Mouse (Mus musculus): ENCODE measurements around the gene Eif4ebp2. TPM values are rescaled to one million over a fixed set of nuclear protein-coding genes. Genes with fewer than 3 reads are reported as not detected.
"Not testable (repeated sequence)": the region's sequence is repeated elsewhere in the genome, so short reads cannot be mapped to it uniquely, and the experiment has no call there.

Gene Eif4ebp2
- polyA plus RNA-seq, 1 experiment from 2014 or later: 43.6 TPM

DNA sequence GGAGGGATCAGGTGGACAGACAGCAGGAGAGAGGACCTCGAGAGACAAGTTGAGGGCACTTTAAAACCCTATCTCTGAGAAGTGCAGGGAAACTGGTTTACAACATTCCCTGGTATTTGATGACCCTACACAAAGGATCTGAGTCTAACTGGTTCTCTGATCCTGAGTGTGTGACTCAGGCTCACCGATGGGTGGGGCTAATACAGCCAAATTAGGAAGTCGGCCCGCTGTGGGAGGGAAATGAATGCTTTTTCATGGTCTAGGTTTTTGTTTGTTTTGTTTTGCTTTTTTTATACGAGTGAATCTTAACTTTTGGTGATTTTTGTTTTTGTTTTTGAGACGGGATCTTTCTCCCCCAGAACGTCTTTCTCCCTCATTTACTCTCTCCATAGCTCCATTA, 16.4 kb upstream of the Eif4ebp2 start:
- 50% methylated on average over 7 of the region's 7 CpGs for whole genome bisulfite sequencing (ENCODE audit: insufficient replicate concordance)
- Histone ChIP-seq H3K4me3 (ENCODE audit: low read depth, low read length) (no peak overlapping the region), H3K4me2 (ENCODE audit: low read depth, low read length) (no peak overlapping the region), H3K4me1 (ENCODE audit: insufficient read depth) (peaks cover 20% of the 10 kb centered on the region), H3K9ac (replicated peaks) (no peak overlapping the region), H3K27ac (ENCODE audit: low read depth) (no peak overlapping the region), H3K36me3 (replicated peaks; ENCODE audit: insufficient read depth, low read length) (no peaks in the 10 kb centered on the region), H3K9me3 (ENCODE audit: low read length) (no peaks in the 10 kb centered on the region), H3K27me3 (ENCODE audit: insufficient read depth, low read length) (no peaks in the 10 kb centered on the region)
- TF ChIP-seq EP300 (IDR thresholded peaks at IDR 0.05; ENCODE audit: low read depth) (no peak), CTCF (IDR thresholded peaks at IDR 0.05; ENCODE audit: low read depth) (peak; percentile 17; the same call in 1 of the 2 replicates)
- no peak for DNase-seq
- no peak for ATAC-seq

DNA sequence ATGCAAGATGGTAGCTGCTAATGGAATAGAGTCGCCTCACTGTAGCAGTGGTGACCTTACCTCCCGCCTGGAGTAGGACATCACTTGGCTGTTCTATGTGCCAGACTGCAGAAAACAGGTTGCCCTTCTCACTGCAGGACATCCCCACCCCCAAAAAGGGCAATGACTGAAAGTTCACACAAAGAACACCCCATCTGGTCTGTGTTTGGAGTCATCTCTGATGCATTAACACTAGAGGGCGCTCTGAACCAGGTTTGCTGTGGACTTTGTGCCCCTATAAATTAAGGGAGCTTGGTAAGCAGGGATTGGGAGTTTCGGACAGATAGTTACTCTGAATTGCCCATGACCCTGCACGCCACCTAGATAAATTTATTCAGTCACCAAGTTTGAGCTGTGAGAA, 14.4 kb upstream of the Eif4ebp2 start:
- no peak overlapping the region for H3K9ac ChIP-seq (replicated peaks)
- H3K27ac ChIP-seq (ENCODE audit: low read depth): peak overlapping the region; percentile 25; the same call in 1 of the 2 replicates
- ATAC-seq (peak; percentile 88), DNase-seq (peak; percentile 64)
- WGBS (ENCODE audit: insufficient replicate concordance): 26% methylated on average over 5 of the region's 5 CpGs
- H3K27me3 ChIP-seq (ENCODE audit: insufficient read depth, low read length): no peaks in the 10 kb centered on the region
- peaks cover 20% of the 10 kb centered on the region for H3K4me1 ChIP-seq (ENCODE audit: insufficient read depth)
- H3K36me3 ChIP-seq (replicated peaks; ENCODE audit: insufficient read depth, low read length): no peaks in the 10 kb centered on the region
- no peaks in the 10 kb centered on the region for H3K9me3 ChIP-seq (ENCODE audit: low read length)
- no peak overlapping the region for H3K4me2 ChIP-seq (ENCODE audit: low read depth, low read length)
- no peak overlapping the region for H3K4me3 ChIP-seq (ENCODE audit: low read depth, low read length)
- TF ChIP-seq CTCF (IDR thresholded peaks at IDR 0.05; ENCODE audit: low read depth): peak; percentile 92
- peak; percentile 37; the same call in 1 of the 2 replicates for TF ChIP-seq EP300 (IDR thresholded peaks at IDR 0.05; ENCODE audit: low read depth)

DNA sequence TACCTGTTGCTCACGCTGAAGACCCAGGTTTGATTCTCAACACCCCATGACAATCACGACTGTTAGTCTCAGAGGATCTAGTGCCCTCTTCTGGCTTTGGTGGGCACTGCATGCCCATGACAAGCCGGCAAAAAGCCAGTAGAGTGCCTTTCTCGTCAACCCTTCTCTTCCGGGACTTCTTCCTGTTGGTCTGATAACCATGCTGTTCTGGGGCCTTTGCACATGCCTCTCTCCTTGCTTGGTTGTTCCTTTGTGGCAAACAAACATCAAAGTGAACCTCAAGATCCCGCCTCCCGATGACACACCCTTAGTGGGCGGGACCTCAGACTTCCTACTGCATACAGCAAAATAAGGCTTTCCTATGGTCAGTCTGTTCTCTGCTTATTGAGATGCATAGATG, 13.8 kb upstream of the Eif4ebp2 start:
- Histone ChIP-seq H3K9me3 (ENCODE audit: low read length) (no peaks in the 10 kb centered on the region), H3K4me1 (ENCODE audit: insufficient read depth) (peaks cover 20% of the 10 kb centered on the region), H3K27me3 (ENCODE audit: insufficient read depth, low read length) (no peaks in the 10 kb centered on the region), H3K4me3 (ENCODE audit: low read depth, low read length) (no peak overlapping the region), H3K9ac (replicated peaks) (no peak overlapping the region), H3K27ac (ENCODE audit: low read depth) (peak overlapping the region; percentile 25; the same call in 1 of the 2 replicates), H3K4me2 (ENCODE audit: low read depth, low read length) (no peak overlapping the region), H3K36me3 (replicated peaks; ENCODE audit: insufficient read depth, low read length) (no peaks in the 10 kb centered on the region)
- peak; percentile 29; the same call in 1 of the 2 replicates for ATAC-seq
- 65% methylated on average over 8 of the region's 8 CpGs for WGBS (ENCODE audit: insufficient replicate concordance)
- TF ChIP-seq EP300 (IDR thresholded peaks at IDR 0.05; ENCODE audit: low read depth) (no peak), CTCF (IDR thresholded peaks at IDR 0.05; ENCODE audit: low read depth) (peak; percentile 72)
- DNase-seq: peak; percentile 61

DNA sequence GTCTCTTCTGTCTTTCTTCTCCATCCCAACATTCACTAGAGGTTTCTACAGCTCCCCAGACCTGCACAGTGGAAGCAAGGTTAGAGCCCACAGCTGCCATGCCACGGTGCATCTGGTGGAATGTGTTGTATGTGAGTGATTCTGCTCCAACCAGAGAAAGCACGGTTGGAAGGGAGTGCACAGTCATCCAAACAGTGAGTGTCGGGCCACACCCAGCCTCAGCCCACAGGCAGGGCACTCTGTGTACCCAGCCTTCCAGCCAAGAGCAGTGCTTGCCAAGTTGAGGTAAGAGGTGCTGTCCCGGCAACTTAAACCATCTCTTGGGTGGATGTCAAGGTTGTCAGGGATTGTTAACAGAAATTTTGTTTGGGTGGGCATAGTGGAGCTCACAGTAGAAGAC, 12.5 kb upstream of the Eif4ebp2 start:
- no peak overlapping the region for H3K4me3 ChIP-seq (ENCODE audit: low read depth, low read length)
- peak overlapping the region; percentile 55; the same call in 1 of the 2 replicates for H3K27ac ChIP-seq (ENCODE audit: low read depth)
- H3K9ac ChIP-seq (replicated peaks): no peak overlapping the region
- no peaks in the 10 kb centered on the region for H3K27me3 ChIP-seq (ENCODE audit: insufficient read depth, low read length)
- peaks cover 20% of the 10 kb centered on the region for H3K4me1 ChIP-seq (ENCODE audit: insufficient read depth)
- DNase-seq (peak; percentile 67), ATAC-seq (peak; percentile 84)
- WGBS (ENCODE audit: insufficient replicate concordance): 38% methylated on average over 4 of the region's 4 CpGs
- no peaks in the 10 kb centered on the region for H3K36me3 ChIP-seq (replicated peaks; ENCODE audit: insufficient read depth, low read length)
- H3K9me3 ChIP-seq (ENCODE audit: low read length): no peaks in the 10 kb centered on the region
- no peak overlapping the region for H3K4me2 ChIP-seq (ENCODE audit: low read depth, low read length)
- TF ChIP-seq EP300 (IDR thresholded peaks at IDR 0.05; ENCODE audit: low read depth) (peak; percentile 74), CTCF (IDR thresholded peaks at IDR 0.05; ENCODE audit: low read depth) (no peak)

DNA sequence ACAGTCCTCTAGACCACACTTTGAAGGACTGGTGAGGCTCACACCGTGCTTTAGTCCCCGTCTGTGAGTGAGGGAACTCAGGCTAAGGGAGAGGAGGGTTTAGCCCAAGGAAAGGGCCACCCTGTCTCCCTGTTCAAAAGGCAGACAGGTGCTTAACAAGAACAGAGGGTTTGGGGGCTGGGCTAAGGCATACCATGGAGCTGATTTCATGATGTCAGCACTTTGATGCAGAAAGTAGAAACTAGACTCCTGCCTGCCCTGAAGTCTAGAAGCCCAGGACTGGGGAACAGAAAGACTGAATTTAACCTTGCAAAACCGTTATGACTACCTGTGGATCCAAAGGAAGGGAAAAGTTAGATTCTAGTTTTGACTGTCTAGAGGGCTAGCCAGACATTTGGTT, 4.7 kb upstream of the Eif4ebp2 start:
- Histone ChIP-seq H3K9me3 (ENCODE audit: low read length) (no peaks in the 10 kb centered on the region), H3K27me3 (ENCODE audit: insufficient read depth, low read length) (no peaks in the 10 kb centered on the region), H3K36me3 (replicated peaks; ENCODE audit: insufficient read depth, low read length) (no peaks in the 10 kb centered on the region), H3K4me3 (ENCODE audit: low read depth, low read length) (no peak overlapping the region), H3K4me2 (ENCODE audit: low read depth, low read length) (no peak overlapping the region), H3K9ac (replicated peaks) (no peak overlapping the region), H3K4me1 (ENCODE audit: insufficient read depth) (no peaks in the 10 kb centered on the region; the same call in 1 of the 2 replicates), H3K27ac (ENCODE audit: low read depth) (0 out of 2 replicates have a peak overlapping the region, but pooled peaks have one; percentile 4)
- TF ChIP-seq EP300 (IDR thresholded peaks at IDR 0.05; ENCODE audit: low read depth): no peak
- no peak for TF ChIP-seq CTCF (IDR thresholded peaks at IDR 0.05; ENCODE audit: low read depth)
- no peak for DNase-seq
- 61% methylated on average over 3 of the region's 3 CpGs for WGBS (ENCODE audit: insufficient replicate concordance)
- ATAC-seq: no peak

DNA sequence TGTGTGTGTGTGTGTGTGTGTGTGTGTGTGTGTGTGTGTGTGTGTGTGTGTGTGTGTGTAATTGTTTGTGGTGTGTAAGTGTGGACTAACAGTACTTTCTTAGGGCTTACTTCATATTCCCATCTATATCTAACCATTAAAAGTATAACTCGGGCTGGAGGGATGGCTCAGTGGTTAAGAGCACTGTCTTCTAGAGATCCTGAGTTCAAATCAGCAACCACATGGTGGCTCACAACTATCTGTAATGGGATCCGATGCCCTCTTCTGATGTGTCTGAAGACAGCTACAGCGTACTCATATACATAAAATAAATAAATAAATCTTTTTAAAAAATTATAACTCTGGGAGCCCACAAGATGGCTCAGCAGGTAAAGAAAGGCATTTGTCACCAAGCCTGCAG, 710 bp upstream of the Eif4ebp2 start:
- Histone ChIP-seq H3K36me3 (replicated peaks; ENCODE audit: insufficient read depth, low read length) (peaks cover 13% of the 10 kb centered on the region), H3K27ac (ENCODE audit: low read depth) (peak overlapping the region; percentile 11; the same call in 1 of the 2 replicates), H3K4me1 (ENCODE audit: insufficient read depth) (peaks cover 19% of the 10 kb centered on the region)
- WGBS (ENCODE audit: insufficient replicate concordance): 55% methylated on average over 3 of the region's 3 CpGs
- DNase-seq; H3K4me2 ChIP-seq (ENCODE audit: low read depth, low read length); H3K9ac ChIP-seq (replicated peaks); H3K4me3 ChIP-seq (ENCODE audit: low read depth, low read length); H3K27me3 ChIP-seq (ENCODE audit: insufficient read depth, low read length); H3K9me3 ChIP-seq (ENCODE audit: low read length); ATAC-seq: not testable (repeated sequence)

All from liver, postnatal 0 days (tissue).